Comparison of ENCODE assay signal across 8 mouse cellular contexts in the genomic region with DNA sequence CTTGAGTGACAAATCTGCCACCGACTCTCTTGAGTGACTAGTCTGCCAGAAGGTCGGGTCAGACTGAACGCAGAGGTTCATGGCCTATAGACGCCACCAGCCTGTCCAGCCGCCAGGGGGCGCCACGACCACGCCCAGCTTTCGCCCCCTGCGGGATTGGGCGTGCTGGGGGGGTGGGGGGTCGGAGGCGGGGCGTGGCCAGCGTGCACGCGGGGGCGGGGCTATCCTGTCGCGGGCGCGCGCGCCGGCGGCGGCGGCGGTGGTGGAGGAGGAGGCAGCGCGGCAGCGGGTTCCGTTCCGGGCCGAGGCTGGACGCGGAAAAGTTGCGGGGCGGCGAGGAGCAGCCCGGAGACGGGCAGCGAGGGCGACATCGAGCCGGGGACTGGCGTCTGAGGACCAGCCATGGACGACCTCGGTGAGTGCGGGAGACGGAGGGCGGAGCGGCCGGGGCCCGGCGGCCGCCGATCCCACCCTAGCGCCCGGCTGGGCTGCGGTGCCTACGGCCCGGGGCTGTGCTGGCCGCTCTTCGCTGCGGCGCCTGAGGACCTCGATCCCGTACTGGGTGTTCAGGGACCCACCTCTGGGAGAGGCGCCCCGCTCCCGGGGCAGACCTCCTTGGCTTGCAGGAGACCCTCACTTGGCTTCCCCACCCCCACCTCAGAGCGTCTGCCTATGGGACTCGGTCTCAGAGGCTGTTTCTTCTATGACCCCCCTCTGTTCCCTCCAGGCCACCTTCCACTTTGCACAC. TPM values are rescaled to one million over a fixed set of nuclear protein-coding genes. Genes with fewer than 3 reads are reported as not detected.
DNase-seq lines count a peak whose midpoint lies in the region; ATAC-seq and TF ChIP-seq lines count a peak whose summit lies in the region.

Pxn (plus strand) TSS at position 223 of the 748 bp plus-strand sequence.

- ATAC-seq in granulocyte monocyte progenitor cell, adult 5-6 weeks (replicated peaks; ENCODE audit: poor library complexity, severe bottlenecking), result peak; percentile 78
- ATAC-seq in intestine, postnatal 0 days, result peak; percentile 88

- H3K4me1 ChIP-seq in embryonic facial prominence, embryonic 10.5 days, result peaks cover 47% of the 10 kb centered on the region
- peaks cover 9% of the 10 kb centered on the region for H3K4me1 ChIP-seq in intestine, postnatal 0 days (replicated peaks; ENCODE audit: control insufficient read depth, insufficient read depth, low read length)
- peaks cover 40% of the 10 kb centered on the region for H3K4me1 ChIP-seq in midbrain, embryonic 10.5 days

- no peaks in the 10 kb centered on the region for H3K9me3 ChIP-seq in embryonic facial prominence, embryonic 10.5 days
- H3K9me3 ChIP-seq in intestine, postnatal 0 days (ENCODE audit: control insufficient read depth), result no peaks in the 10 kb centered on the region
- no peaks in the 10 kb centered on the region for H3K9me3 ChIP-seq in midbrain, embryonic 10.5 days (replicated peaks)

- H3K9ac ChIP-seq in intestine, postnatal 0 days (ENCODE audit: low read depth, low read length), result peak within 1 kb of the TSS; percentile 88

- under 1% methylated on average over 73 of the region's 74 CpGs for WGBS in embryonic facial prominence, embryonic 10.5 days
- WGBS in intestine, postnatal 0 days, result under 1% methylated on average over 49 of the region's 74 CpGs
- WGBS in midbrain, embryonic 10.5 days, result under 1% methylated on average over 64 of the region's 74 CpGs

- H3K27ac ChIP-seq in embryonic facial prominence, embryonic 10.5 days (replicated peaks), result peak within 1 kb of the TSS; percentile 90
- H3K27ac ChIP-seq in intestine, postnatal 0 days (ENCODE audit: low read depth, low read length), result peak within 1 kb of the TSS; percentile 82
- peak within 1 kb of the TSS; percentile 87 for H3K27ac ChIP-seq in midbrain, embryonic 10.5 days (replicated peaks)

- intact Hi-C loops in left cerebral cortex, postnatal 36 days (cut with DNase I), result loop anchor here (1.0 to 5.0 kb wide), 2 partner anchors 32 to 51 kb away; partner anchors contain the start of gene Rplp0

- 0 out of 2 replicates have a peak, but pooled peaks cover 3% of the 10 kb centered on the region for H3K36me3 ChIP-seq in embryonic facial prominence, embryonic 10.5 days (replicated peaks)
- no peaks in the 10 kb centered on the region for H3K36me3 ChIP-seq in intestine, postnatal 0 days (ENCODE audit: control insufficient read depth, insufficient read depth)
- H3K36me3 ChIP-seq in midbrain, embryonic 10.5 days, result no peaks in the 10 kb centered on the region

- peak within 1 kb of the TSS; percentile 90 for H3K4me2 ChIP-seq in intestine, postnatal 0 days (replicated peaks; ENCODE audit: low read depth)

- peak; percentile 95 for TF ChIP-seq CTCF in intestine, postnatal 0 days (IDR thresholded peaks at IDR 0.05; ENCODE audit: low read depth)

- peak within 1 kb of the TSS; percentile 91 for H3K4me3 ChIP-seq in embryonic facial prominence, embryonic 10.5 days
- H3K4me3 ChIP-seq in intestine, postnatal 0 days (ENCODE audit: low read depth, low read length), result peak within 1 kb of the TSS; percentile 95
- H3K4me3 ChIP-seq in midbrain, embryonic 10.5 days, result peak within 1 kb of the TSS; percentile 92

- no peaks in the 10 kb centered on the region for H3K27me3 ChIP-seq in embryonic facial prominence, embryonic 10.5 days (replicated peaks; ENCODE audit: low read depth, poor library complexity, severe bottlenecking)
- H3K27me3 ChIP-seq in intestine, postnatal 0 days (replicated peaks; ENCODE audit: control insufficient read depth, insufficient read depth, low read length), result no peaks in the 10 kb centered on the region
- H3K27me3 ChIP-seq in midbrain, embryonic 10.5 days (ENCODE audit: low read depth, poor library complexity, severe bottlenecking), result peaks cover 4% of the 10 kb centered on the region; the same call in 1 of the 2 replicates

- DNase-seq in adrenal gland, postnatal 10 days, result peak; percentile 98
- peak; percentile 97 for DNase-seq in embryonic facial prominence, embryonic 10.5 days (ENCODE audit: low spot score)
- peak; percentile 87 to 89 for DNase-seq in left cerebral cortex, postnatal 36 days (ENCODE audit: low spot score in 2 of 2)
- peak; percentile 95 for DNase-seq in midbrain, embryonic 10.5 days (ENCODE audit: low spot score)
- DNase-seq in right cerebral cortex, postnatal 36 days (ENCODE audit: low spot score in 2 of 2), result peak; percentile 63 to 75
- peak; percentile 91 for DNase-seq in yolk sac, embryonic 10.5 days (ENCODE audit: low spot score)

RNA-seq across cellular contexts. Expression of gene Pxn, which starts in this region (rescaled TPM):
- total RNA-seq in adrenal gland, postnatal 10 days (2021), result 10 to 100 TPM; 55.1 to 72.4 TPM
- 50.3 and 50.6 TPM in 2 replicates for polyA plus RNA-seq in embryonic facial prominence, embryonic 10.5 days (2016; fragmentation: Nextera tagmentation; extraction: Ambion mirVana)
- total RNA-seq in granulocyte monocyte progenitor cell, adult 5-6 weeks (2014; fragmentation: Nextera tagmentation), result 56.2 and 57.1 TPM in 2 replicates
- total RNA-seq in granulocyte monocyte progenitor cell, adult 5-6 weeks (2017), result 110 and 111 TPM in 2 replicates
- polyA plus RNA-seq in intestine, postnatal 0 days (2015; fragmentation: Nextera tagmentation; extraction: Ambion mirVana), result 65.1 and 71.1 TPM in 2 replicates
- total RNA-seq in left cerebral cortex, postnatal 36 days (2021), result 10 to 100 TPM; 15.1 to 24.7 TPM
- polyA plus RNA-seq in midbrain, embryonic 10.5 days (2016; fragmentation: Nextera tagmentation; extraction: Ambion mirVana), result 27.9 and 28.9 TPM in 2 replicates

Comparison
In these comparisons a context has a peak if more than half of its experiments do, and no peak if none do; other contexts are left out.
1. Peak in every context shown above with its lines: DNase-seq, ATAC-seq, H3K4me3 ChIP-seq and H3K27ac ChIP-seq.